Mouse (Mus musculus): ENCODE results near the gene Sult1c1.
"Not testable (repeated sequence)": the region's sequence is repeated elsewhere in the genome, so short reads cannot be mapped to it uniquely, and the experiment has no call there.

Sult1c1 gene

GRCm38 (mm10) chr17:53990574-53990973 lies at the start of gene Sult1c1:
TSS of gene Sult1c1 (minus strand) at chr17:53990674.
- no peak for DNase-seq (ENCODE audit: low spot score in 2 of 2)

GRCm38 (mm10) chr17:54014204-54014603 lies 23.7 kb upstream of the Sult1c1 start:
- no peak for DNase-seq (ENCODE audit: low spot score in 2 of 2)

GRCm38 (mm10) chr17:54011196-54011595 lies 20.7 kb upstream of the Sult1c1 start:
- no peak for DNase-seq (ENCODE audit: low spot score in 2 of 2)

- not testable (repeated sequence) for DNase-seq (ENCODE audit: low spot score in 2 of 2)
Measured at GRCm38 (mm10) chr17:54010536-54010935, 20.1 kb upstream of the Sult1c1 start.

GRCm38 (mm10) chr17:54003522-54003921 lies 13.0 kb upstream of the Sult1c1 start:
- DNase-seq (ENCODE audit: low spot score in 2 of 2), result no peak

- DNase-seq (ENCODE audit: low spot score in 2 of 2), result no peak
Measured at GRCm38 (mm10) chr17:53973606-53974005, 16.9 kb downstream of the Sult1c1 start.

DNA sequence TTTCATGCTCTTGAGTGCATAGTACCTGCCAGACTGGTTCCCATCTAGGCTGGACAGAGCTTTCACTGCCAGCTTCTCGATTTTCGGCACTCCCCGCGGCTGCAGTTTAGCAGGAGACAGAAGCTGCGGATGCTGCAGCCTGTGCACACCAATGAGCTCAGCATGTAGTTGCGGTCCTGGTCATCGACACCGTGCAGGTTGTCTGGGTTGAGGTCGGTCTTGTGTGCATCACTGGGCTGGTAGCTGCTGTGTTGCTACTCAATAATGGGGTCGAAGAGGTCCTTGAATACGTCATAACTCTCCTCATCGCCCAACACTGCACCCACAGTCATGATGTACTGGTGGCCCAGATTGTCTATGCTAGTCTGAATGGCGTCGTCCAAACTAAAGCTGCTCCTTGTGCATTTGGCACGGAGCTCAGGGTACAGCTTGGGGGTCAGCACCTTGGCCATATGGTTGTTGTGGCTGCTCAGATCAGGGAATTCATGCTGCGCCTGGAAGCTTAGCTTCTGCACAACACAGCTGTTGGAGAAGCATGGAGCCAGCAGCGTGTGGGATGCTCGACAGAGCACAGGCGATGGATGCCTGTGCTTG lies 48.8 kb downstream of the Sult1c1 start:
- no peak for DNase-seq (ENCODE audit: low spot score in 2 of 2)

- no peak for DNase-seq (ENCODE audit: low spot score in 2 of 2)
Measured at GRCm38 (mm10) chr17:53940726-53941125, 49.7 kb downstream of the Sult1c1 start.
